In the genomic region with DNA sequence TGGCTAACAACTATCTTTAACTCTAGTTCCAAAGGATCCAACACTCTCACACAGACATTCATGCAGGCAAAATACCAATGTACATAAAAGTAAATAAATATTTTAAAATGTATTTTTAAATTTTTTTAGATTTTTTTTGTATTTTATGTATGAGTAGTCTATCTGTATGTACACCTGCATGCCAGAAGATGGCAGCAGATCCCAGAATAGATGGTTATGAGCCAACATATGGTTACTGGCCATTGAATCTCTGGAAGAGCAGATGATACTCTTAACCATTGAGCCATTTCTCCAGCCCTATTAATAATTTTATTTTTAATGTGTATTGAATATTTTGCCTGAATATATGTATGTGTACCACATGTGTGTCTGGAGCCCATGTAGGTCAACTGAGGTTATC, we compare ENCODE assay signal across 8 mouse cellular contexts. TPM values are rescaled to one million over a fixed set of nuclear protein-coding genes. Genes with fewer than 3 reads are reported as not detected.
DNase-seq lines count a peak whose midpoint lies in the region; ATAC-seq lines count a peak whose summit lies in the region.

No protein-coding gene starts in this region.

- no peak overlapping the region for H3K9ac ChIP-seq in hindbrain, embryonic 11.5 days (ENCODE audit: low read depth, low read length)
- H3K9ac ChIP-seq in hindbrain, embryonic 16.5 days (ENCODE audit: low read depth, low read length): no peak overlapping the region

- no peaks in the 10 kb centered on the region for H3K4me1 ChIP-seq in hindbrain, embryonic 11.5 days (replicated peaks; ENCODE audit: control insufficient read depth, insufficient read depth, low read length)
- no peaks in the 10 kb centered on the region for H3K4me1 ChIP-seq in hindbrain, embryonic 16.5 days (ENCODE audit: control insufficient read depth, insufficient read depth, low read depth, low read length)

- no peak for ATAC-seq in hindbrain, embryonic 11.5 days (ENCODE audit: low FRiP score)
- no peak for ATAC-seq in hindbrain, embryonic 16.5 days
- peak; percentile 79 for ATAC-seq in CD4-positive, CD25-positive, alpha-beta regulatory T cell, adult 4 months

- H3K36me3 ChIP-seq in hindbrain, embryonic 11.5 days (ENCODE audit: control insufficient read depth, insufficient read depth, low read length): no peaks in the 10 kb centered on the region
- no peaks in the 10 kb centered on the region for H3K36me3 ChIP-seq in hindbrain, embryonic 16.5 days (ENCODE audit: control insufficient read depth, insufficient read depth, low read length)

- peak; percentile 40 for DNase-seq in hindbrain, embryonic 11.5 days (ENCODE audit: low spot score)
- DNase-seq in 3T3-L1 (ENCODE audit: low read depth, low spot score): peak; percentile 89
- peak; percentile 64 for DNase-seq in embryo, embryonic 11 days
- DNase-seq in lung, postnatal 36 days: peak; percentile 73
- no peak for DNase-seq in ovary, adult 18-20 months (ENCODE audit: low spot score)
- no peak for DNase-seq in gastrocnemius, postnatal 25 days

- no peak overlapping the region for H3K27ac ChIP-seq in hindbrain, embryonic 11.5 days (ENCODE audit: low read depth, low read length)
- no peak overlapping the region for H3K27ac ChIP-seq in hindbrain, embryonic 16.5 days (ENCODE audit: low read depth, low read length)

- H3K4me3 ChIP-seq in hindbrain, embryonic 11.5 days (ENCODE audit: low read depth, low read length): no peak overlapping the region
- H3K4me3 ChIP-seq in hindbrain, embryonic 16.5 days (ENCODE audit: low read length): no peak overlapping the region

- no peak overlapping the region for H3K4me2 ChIP-seq in hindbrain, embryonic 11.5 days (replicated peaks; ENCODE audit: low read depth, low read length)
- H3K4me2 ChIP-seq in hindbrain, embryonic 16.5 days (ENCODE audit: low read length): no peak overlapping the region

- H3K9me3 ChIP-seq in hindbrain, embryonic 11.5 days (ENCODE audit: control insufficient read depth, low read length): no peaks in the 10 kb centered on the region
- no peaks in the 10 kb centered on the region for H3K9me3 ChIP-seq in hindbrain, embryonic 16.5 days (ENCODE audit: control insufficient read depth, low read length)

- no peaks in the 10 kb centered on the region for H3K27me3 ChIP-seq in hindbrain, embryonic 11.5 days (ENCODE audit: control insufficient read depth, insufficient read depth, low read length)
- no peaks in the 10 kb centered on the region for H3K27me3 ChIP-seq in hindbrain, embryonic 16.5 days (replicated peaks; ENCODE audit: control insufficient read depth, insufficient read depth, low read length)

RNA-seq across cellular contexts. Expression of a gene that starts 8.1 kb away (rescaled TPM):
- 51.6 and 57.0 TPM in 2 replicates for polyA plus RNA-seq in hindbrain, embryonic 11.5 days (2014; fragmentation: Nextera tagmentation; extraction: Ambion mirVana)
- 65.9 and 67.6 TPM in 2 replicates for polyA plus RNA-seq in hindbrain, embryonic 16.5 days (2015; fragmentation: Nextera tagmentation; extraction: Ambion mirVana)
- 10 to 100 TPM; 28.3 to 31.4 TPM for polyA plus RNA-seq in CD4-positive, CD25-positive, alpha-beta regulatory T cell, adult 4 months (2017; shearing (Covaris generic))
- 10 to 100 TPM; 12.1 to 14.1 TPM for total RNA-seq in gastrocnemius, postnatal 25 days (2021)

RNA-seq across cellular contexts. Expression of a gene that starts 8.7 kb away (rescaled TPM):
- 21.8 and 30.8 TPM in 2 replicates for polyA plus RNA-seq in hindbrain, embryonic 11.5 days (2014; fragmentation: Nextera tagmentation; extraction: Ambion mirVana)
- polyA plus RNA-seq in hindbrain, embryonic 16.5 days (2015; fragmentation: Nextera tagmentation; extraction: Ambion mirVana): 4.1 and 6.4 TPM in 2 replicates
- 1 to 10 TPM; 1.5 to 6.7 TPM for polyA plus RNA-seq in CD4-positive, CD25-positive, alpha-beta regulatory T cell, adult 4 months (2017; shearing (Covaris generic))
- total RNA-seq in gastrocnemius, postnatal 25 days (2021): 1 to 10 TPM in 1 of 2 experiments, under 1 TPM in 1; 0.51 to 1.4 TPM

RNA-seq across cellular contexts. Expression of a gene that starts 17.0 kb away (rescaled TPM):
- polyA plus RNA-seq in hindbrain, embryonic 11.5 days (2014; fragmentation: Nextera tagmentation; extraction: Ambion mirVana): 0.15 TPM in 2 replicates
- polyA plus RNA-seq in hindbrain, embryonic 16.5 days (2015; fragmentation: Nextera tagmentation; extraction: Ambion mirVana): 0.06 and 0.14 TPM in 2 replicates
- not detected for polyA plus RNA-seq in CD4-positive, CD25-positive, alpha-beta regulatory T cell, adult 4 months (2017; shearing (Covaris generic))
- total RNA-seq in gastrocnemius, postnatal 25 days (2021): not detected

RNA-seq across cellular contexts. Expression of a gene that starts 30.1 kb away (rescaled TPM):
- polyA plus RNA-seq in hindbrain, embryonic 11.5 days (2014; fragmentation: Nextera tagmentation; extraction: Ambion mirVana): 20.3 and 21.7 TPM in 2 replicates
- polyA plus RNA-seq in hindbrain, embryonic 16.5 days (2015; fragmentation: Nextera tagmentation; extraction: Ambion mirVana): 5.6 and 7.6 TPM in 2 replicates
- 10 to 100 TPM; 17.7 to 18.3 TPM for polyA plus RNA-seq in CD4-positive, CD25-positive, alpha-beta regulatory T cell, adult 4 months (2017; shearing (Covaris generic))
- 1 to 10 TPM; 9.3 to 9.8 TPM for total RNA-seq in gastrocnemius, postnatal 25 days (2021)

RNA-seq across cellular contexts. Expression of a gene that starts 38.5 kb away (rescaled TPM):
- 401 and 431 TPM in 2 replicates for polyA plus RNA-seq in hindbrain, embryonic 11.5 days (2014; fragmentation: Nextera tagmentation; extraction: Ambion mirVana)
- polyA plus RNA-seq in hindbrain, embryonic 16.5 days (2015; fragmentation: Nextera tagmentation; extraction: Ambion mirVana): 448 and 464 TPM in 2 replicates
- 1,000 to 10,000 TPM; 1,296 to 1,302 TPM for polyA plus RNA-seq in CD4-positive, CD25-positive, alpha-beta regulatory T cell, adult 4 months (2017; shearing (Covaris generic))
- total RNA-seq in gastrocnemius, postnatal 25 days (2021): 100 to 1,000 TPM; 189 to 204 TPM

Comparison
In these comparisons a context has a peak if more than half of its experiments do, and no peak if none do; other contexts are left out.
1. DNase-seq: peak in hindbrain, embryonic 11.5 days (single experiment), 3T3-L1 (single experiment), embryo, embryonic 11 days (single experiment) and lung, postnatal 36 days (single experiment); none in ovary, adult 18-20 months (single experiment) and gastrocnemius, postnatal 25 days (single experiment).